Mouse (Mus musculus) lung, adult 2 months (tissue): ENCODE measurements at regions not wholly inside any gene's neighbourhood (a gene's known extent, or its start where the extent isn't known, plus 50 kb on each side); places are given as distances from the start of the nearest gene placed in this dataset.

Source experiments
- CTCF ChIP-seq: fragments of 200-500 bp; IDR thresholded peaks from 2 replicates; pipeline ENCODE4 v1.5.1; 2011; ENCODE audit warnings: mild to moderate bottlenecking, low read length, control low read depth; ENCODE audit not compliant: insufficient read depth
- POLR2A ChIP-seq: fragments of 200-500 bp; IDR thresholded peaks from 2 replicates; pipeline ENCODE4 v1.6.1; 2011; ENCODE audit warnings: low read depth, mild to moderate bottlenecking, control low read depth, low read length, borderline replicate concordance; ENCODE audit errors: extremely low read depth

- TF ChIP-seq CTCF: no peak
- TF ChIP-seq POLR2A: no peak
These were observed 63.0 kb upstream of the Cd2ap start for GRCm38 (mm10) chr17:42939476-42939875.
